Mouse (Mus musculus): ENCODE data around the gene Actbl2. TPM values are rescaled to one million over a fixed set of nuclear protein-coding genes. Genes with fewer than 3 reads are reported as not detected.
A peak's percentile ranks its signal among the peaks of the same experiment; 100 is the strongest.

Gene Actbl2
- polyA plus RNA-seq, 1 experiment from 2014 or later, result not detected

- H3K4me3 ChIP-seq, result no peak overlapping the region
- peak overlapping the region; percentile 71 for H3K27ac ChIP-seq
- H3K36me3 ChIP-seq, result no peaks in the 10 kb centered on the region
- no peak for DNase-seq (ENCODE audit: low spot score)
- no peaks in the 10 kb centered on the region for H3K9me3 ChIP-seq
- H3K27me3 ChIP-seq (ENCODE audit: insufficient read depth, poor library complexity, severe bottlenecking), result no peaks in the 10 kb centered on the region
- 50% methylated on average over 17 of the region's 17 CpGs for WGBS
- H3K4me1 ChIP-seq, result peaks cover 19% of the 10 kb centered on the region
These were observed 36.5 kb downstream of the Actbl2 start for GRCm38 (mm10) chr13:111291161-111291957.

DNA sequence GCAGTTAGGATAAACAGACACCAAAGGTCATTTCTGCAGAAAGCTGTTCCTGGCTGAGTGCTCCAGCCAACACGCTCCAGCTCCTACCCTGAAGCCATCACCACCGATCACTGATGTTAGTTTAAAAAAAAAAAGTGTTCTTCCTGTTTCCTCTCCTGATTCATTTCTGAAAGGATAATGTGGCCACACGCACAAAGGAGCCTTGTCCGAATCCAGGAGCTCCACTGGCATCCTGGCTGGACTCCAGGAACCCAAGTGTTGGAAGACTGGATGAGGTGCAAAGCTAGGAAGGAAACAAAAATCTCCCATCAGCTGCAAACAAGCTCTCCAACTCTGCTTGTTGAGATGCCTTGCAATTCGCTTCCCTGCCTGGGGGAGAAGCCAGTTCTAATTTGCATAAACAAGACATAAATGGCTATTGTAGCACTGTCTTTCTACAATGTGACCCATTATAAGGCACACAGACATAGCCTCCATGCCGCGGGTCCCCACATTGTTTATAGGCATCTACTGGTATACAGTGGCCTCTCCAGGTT, 37.2 kb downstream of the Actbl2 start:
- Histone ChIP-seq H3K9me3 (no peaks in the 10 kb centered on the region), H3K27ac (peak overlapping the region; percentile 71), H3K36me3 (no peaks in the 10 kb centered on the region), H3K4me3 (no peak overlapping the region), H3K4me1 (peaks cover 20% of the 10 kb centered on the region), H3K27me3 (ENCODE audit: insufficient read depth, poor library complexity, severe bottlenecking) (no peaks in the 10 kb centered on the region)
- 53% methylated on average over 7 of the region's 7 CpGs for WGBS
- peak; percentile 83 for DNase-seq (ENCODE audit: low spot score)

GRCm38 (mm10) chr13:111293478-111293877, 38.7 kb downstream of the Actbl2 start:
- WGBS, result 86% methylated on average over 2 of the region's 2 CpGs
- H3K4me3 ChIP-seq, result no peak overlapping the region
- H3K27me3 ChIP-seq (ENCODE audit: insufficient read depth, poor library complexity, severe bottlenecking), result no peaks in the 10 kb centered on the region
- H3K4me1 ChIP-seq, result peaks cover 20% of the 10 kb centered on the region
- H3K9me3 ChIP-seq, result no peaks in the 10 kb centered on the region
- DNase-seq (ENCODE audit: low spot score), result peak; percentile 35
- 0 out of 2 replicates have a peak overlapping the region, but pooled peaks have one; percentile 31 for H3K27ac ChIP-seq
- H3K36me3 ChIP-seq, result no peaks in the 10 kb centered on the region

- no peak overlapping the region for H3K4me3 ChIP-seq
- H3K9me3 ChIP-seq, result no peaks in the 10 kb centered on the region
- peaks cover 20% of the 10 kb centered on the region for H3K4me1 ChIP-seq
- H3K27ac ChIP-seq, result peak overlapping the region; percentile 23; the same call in 1 of the 2 replicates
- DNase-seq (ENCODE audit: low spot score), result peak; percentile 39
- 50% methylated on average over 4 of the region's 4 CpGs for WGBS
- no peaks in the 10 kb centered on the region for H3K36me3 ChIP-seq
- H3K27me3 ChIP-seq (ENCODE audit: insufficient read depth, poor library complexity, severe bottlenecking), result no peaks in the 10 kb centered on the region
These were observed 40.2 kb downstream of the Actbl2 start for GRCm38 (mm10) chr13:111294965-111295494.

DNA sequence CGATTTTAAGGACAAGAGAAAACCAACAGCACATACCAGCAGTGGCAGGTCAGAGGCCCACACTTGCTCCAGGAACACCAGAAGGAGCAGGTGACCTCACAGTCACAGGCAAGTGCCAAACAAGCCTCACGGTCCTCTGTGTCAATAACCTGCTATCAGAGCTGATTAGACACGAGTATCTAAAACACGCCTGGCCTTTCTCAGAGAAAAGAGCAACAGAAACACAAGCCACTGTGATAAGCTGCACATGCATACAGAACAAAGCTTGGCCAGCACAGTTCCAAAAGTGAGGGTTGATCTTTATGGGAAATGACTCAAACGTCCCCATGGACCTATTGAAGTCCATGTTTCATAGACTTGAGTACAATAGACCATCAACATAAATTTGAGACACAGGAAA, 41.2 kb downstream of the Actbl2 start:
- H3K27me3 ChIP-seq (ENCODE audit: insufficient read depth, poor library complexity, severe bottlenecking), result no peaks in the 10 kb centered on the region
- no peaks in the 10 kb centered on the region for H3K9me3 ChIP-seq
- H3K4me3 ChIP-seq, result no peak overlapping the region
- peak; percentile 79 for DNase-seq (ENCODE audit: low spot score)
- 14% methylated on average over 5 of the region's 5 CpGs for WGBS
- no peaks in the 10 kb centered on the region for H3K36me3 ChIP-seq
- H3K27ac ChIP-seq, result peak overlapping the region; percentile 52; the same call in 1 of the 2 replicates
- H3K4me1 ChIP-seq, result peaks cover 20% of the 10 kb centered on the region

DNA sequence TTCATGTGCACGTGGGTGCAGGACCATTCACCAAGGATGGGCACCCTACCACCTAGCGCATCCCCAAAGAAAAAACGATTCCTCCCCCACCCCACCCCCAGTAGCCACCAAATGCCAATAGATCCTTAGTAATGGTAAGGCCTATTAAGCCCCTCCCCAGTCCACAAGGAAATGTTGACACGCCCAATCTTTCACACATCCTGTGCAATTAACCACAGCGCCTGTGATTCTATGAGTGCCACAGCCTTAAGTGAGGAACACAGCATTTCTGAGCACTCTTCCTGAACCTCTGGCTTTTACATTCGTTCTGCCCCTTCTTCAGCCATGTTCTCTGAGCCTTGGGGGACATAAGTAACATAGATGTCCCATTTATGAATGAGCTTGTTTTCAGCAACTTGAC, 42.8 kb downstream of the Actbl2 start:
- WGBS, result 78% methylated on average over 6 of the region's 6 CpGs
- peaks cover 8% of the 10 kb centered on the region for H3K4me1 ChIP-seq
- H3K9me3 ChIP-seq, result no peaks in the 10 kb centered on the region
- H3K27me3 ChIP-seq (ENCODE audit: insufficient read depth, poor library complexity, severe bottlenecking), result no peaks in the 10 kb centered on the region
- DNase-seq (ENCODE audit: low spot score), result no peak
- no peak overlapping the region for H3K4me3 ChIP-seq
- H3K27ac ChIP-seq, result no peak overlapping the region
- H3K36me3 ChIP-seq, result no peaks in the 10 kb centered on the region

GRCm38 (mm10) chr13:111299145-111299713, 44.4 kb downstream of the Actbl2 start:
- no peak overlapping the region for H3K27ac ChIP-seq
- H3K9me3 ChIP-seq, result no peaks in the 10 kb centered on the region
- no peaks in the 10 kb centered on the region for H3K27me3 ChIP-seq (ENCODE audit: insufficient read depth, poor library complexity, severe bottlenecking)
- H3K36me3 ChIP-seq, result no peaks in the 10 kb centered on the region
- peaks cover 8% of the 10 kb centered on the region for H3K4me1 ChIP-seq
- 78% methylated on average over 8 of the region's 8 CpGs for WGBS
- no peak overlapping the region for H3K4me3 ChIP-seq
- no peak for DNase-seq (ENCODE audit: low spot score)

GRCm38 (mm10) chr13:111300846-111301245, 46.0 kb downstream of the Actbl2 start:
- Histone ChIP-seq H3K4me1 (peaks cover 6% of the 10 kb centered on the region), H3K27me3 (ENCODE audit: insufficient read depth, poor library complexity, severe bottlenecking) (no peaks in the 10 kb centered on the region), H3K4me3 (no peak overlapping the region), H3K9me3 (no peaks in the 10 kb centered on the region), H3K36me3 (no peaks in the 10 kb centered on the region), H3K27ac (no peak overlapping the region)
- DNase-seq (ENCODE audit: low spot score), result no peak
- 87% methylated on average over 3 of the region's 3 CpGs for WGBS

DNA sequence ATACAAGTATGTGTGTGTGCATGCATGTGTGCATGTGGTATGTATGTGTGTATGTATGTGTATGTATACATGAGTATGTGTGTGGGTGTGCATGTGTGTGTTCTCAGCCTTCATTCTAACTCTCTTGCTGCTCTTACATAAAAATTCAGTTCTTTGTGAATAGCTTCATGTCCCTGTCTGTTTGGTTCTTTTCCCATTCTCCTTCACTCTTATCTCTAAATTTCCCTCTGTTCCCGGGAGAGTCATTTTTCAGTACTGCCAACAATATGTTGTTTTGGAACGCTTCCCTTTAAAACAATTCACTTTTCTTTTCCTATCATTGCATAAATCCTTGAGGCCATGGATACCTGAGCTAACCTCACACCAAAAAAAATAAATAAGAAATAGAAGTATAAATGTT, 46.6 kb downstream of the Actbl2 start:
- H3K9me3 ChIP-seq, result no peaks in the 10 kb centered on the region
- no peak overlapping the region for H3K27ac ChIP-seq
- no peaks in the 10 kb centered on the region for H3K27me3 ChIP-seq (ENCODE audit: insufficient read depth, poor library complexity, severe bottlenecking)
- H3K36me3 ChIP-seq, result no peaks in the 10 kb centered on the region
- no peak for DNase-seq (ENCODE audit: low spot score)
- WGBS, result 54% methylated on average over 2 of the region's 2 CpGs
- H3K4me3 ChIP-seq, result no peak overlapping the region
- no peaks in the 10 kb centered on the region; the same call in 1 of the 2 replicates for H3K4me1 ChIP-seq

GRCm38 (mm10) chr13:111304194-111304593, 49.4 kb downstream of the Actbl2 start:
- 77% methylated on average over 2 of the region's 2 CpGs for WGBS
- Histone ChIP-seq H3K27me3 (ENCODE audit: insufficient read depth, poor library complexity, severe bottlenecking) (no peaks in the 10 kb centered on the region), H3K4me3 (no peak overlapping the region), H3K9me3 (no peaks in the 10 kb centered on the region), H3K27ac (no peak overlapping the region), H3K4me1 (no peaks in the 10 kb centered on the region), H3K36me3 (no peaks in the 10 kb centered on the region)
- DNase-seq (ENCODE audit: low spot score), result no peak

DNA sequence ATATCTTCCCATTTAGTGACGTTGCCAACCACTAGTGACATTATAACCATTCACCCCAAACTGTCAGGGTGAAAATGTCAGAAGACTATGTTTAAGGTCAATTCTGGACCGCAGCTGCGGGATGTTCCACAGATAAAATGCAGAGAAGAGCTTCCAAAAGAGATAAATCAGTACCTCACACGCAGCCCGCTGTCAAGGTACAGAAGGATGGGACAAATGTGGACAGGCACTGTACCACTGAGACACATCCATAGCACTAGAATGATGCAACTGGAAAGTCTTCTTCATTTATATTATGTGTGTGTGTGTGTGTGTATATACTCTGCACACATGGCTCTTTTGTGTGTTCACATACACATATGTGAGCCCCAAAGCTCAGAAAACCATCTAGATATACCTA, 49.9 kb downstream of the Actbl2 start:
- Histone ChIP-seq H3K27ac (no peak overlapping the region), H3K9me3 (no peaks in the 10 kb centered on the region), H3K4me3 (no peak overlapping the region), H3K4me1 (no peaks in the 10 kb centered on the region), H3K27me3 (ENCODE audit: insufficient read depth, poor library complexity, severe bottlenecking) (no peaks in the 10 kb centered on the region), H3K36me3 (no peaks in the 10 kb centered on the region)
- no peak for DNase-seq (ENCODE audit: low spot score)
- WGBS, result 82% methylated on average over 5 of the region's 5 CpGs
